12 mouse cellular contexts compared by ENCODE assay signal in genomic region chrX:166162773-166163172, GRCm38 (mm10). TPM values are rescaled to one million over a fixed set of nuclear protein-coding genes. Genes with fewer than 3 reads are reported as not detected.
DNase-seq lines count a peak whose midpoint lies in the region; ATAC-seq and TF ChIP-seq lines count a peak whose summit lies in the region.
"Had no signal": no experiment of that assay in that cellular context is flagged by ENCODE, and none has a peak within 500 bp of the region (broad histone marks: within the 10 kb centered on the region; RNA-seq: fewer than 3 reads in every experiment).

No protein-coding gene starts in this region.

- in situ Hi-C loops in Patski (cut with MboI; ENCODE audit: low pct_unique_long_range_greater_than_20kb): loop anchor here (10.0 to 25.0 kb wide), 2 partner anchors 975 to 1072 kb away; no protein-coding TSS in a partner anchor

- DNase-seq in hindbrain, postnatal 0 days (ENCODE audit: low spot score): peak; percentile 47
- no peak for DNase-seq in hindbrain, embryonic 10.5 days (ENCODE audit: low spot score)
- peak; percentile 55 for DNase-seq in midbrain, embryonic 14.5 days
- no peak for DNase-seq in Patski (ENCODE audit: low read depth, low spot score)
- peak; percentile 36 for DNase-seq in splenic B cell, adult 2 months (ENCODE audit: low read depth, low spot score)
- no peak for DNase-seq in kidney, adult 11 months
- DNase-seq: adrenal gland, adult 8-10 months; cerebellum, adult 11 months; liver, embryonic 13.5 days had no signal

- no peaks in the 10 kb centered on the region for H3K9me3 ChIP-seq in hindbrain, postnatal 0 days (ENCODE audit: low read length)
- H3K9me3 ChIP-seq in hindbrain, embryonic 10.5 days: no peaks in the 10 kb centered on the region
- H3K9me3 ChIP-seq in midbrain, embryonic 14.5 days (ENCODE audit: control insufficient read depth, low read length): no peaks in the 10 kb centered on the region
- H3K9me3 ChIP-seq in midbrain, embryonic 16.5 days (replicated peaks; ENCODE audit: control insufficient read depth, low read length, poor library complexity, severe bottlenecking): no peaks in the 10 kb centered on the region
- H3K9me3 ChIP-seq: embryonic facial prominence, embryonic 13.5 days; liver, embryonic 13.5 days; stomach, embryonic 15.5 days had no signal

- POLR2A ChIA-PET in Patski (lab: Charles Lee): no interaction called here

- ATAC-seq in hindbrain, postnatal 0 days: no peak
- ATAC-seq in midbrain, embryonic 14.5 days (ENCODE audit: low FRiP score, low TSS enrichment): no peak; the same call in 1 of the 2 replicates
- ATAC-seq in midbrain, embryonic 16.5 days: no peak
- ATAC-seq in Patski: no peak

- no peaks in the 10 kb centered on the region for H3K36me3 ChIP-seq in hindbrain, postnatal 0 days (ENCODE audit: insufficient read depth, low read length)
- H3K36me3 ChIP-seq in hindbrain, embryonic 10.5 days: no peaks in the 10 kb centered on the region
- no peaks in the 10 kb centered on the region for H3K36me3 ChIP-seq in midbrain, embryonic 14.5 days (ENCODE audit: control insufficient read depth, insufficient read depth, low read length)
- H3K36me3 ChIP-seq in midbrain, embryonic 16.5 days (ENCODE audit: control insufficient read depth, insufficient read depth, low read length): no peaks in the 10 kb centered on the region
- no peaks in the 10 kb centered on the region for H3K36me3 ChIP-seq in splenic B cell, adult 2 months (ENCODE audit: control insufficient read depth, insufficient read depth, low read length, poor library complexity, severe bottlenecking)
- H3K36me3 ChIP-seq: embryonic facial prominence, embryonic 13.5 days; liver, embryonic 13.5 days; stomach, embryonic 15.5 days had no signal

- CTCF ChIA-PET in Patski (lab: Charles Lee): interaction anchor here (0.7 kb wide), 1 partner anchor 1709 kb away, joined by 3 read pairs; no protein-coding TSS in a partner anchor

- no peaks in the 10 kb centered on the region for H3K4me1 ChIP-seq in hindbrain, postnatal 0 days (ENCODE audit: insufficient read depth, low read length)
- H3K4me1 ChIP-seq in hindbrain, embryonic 10.5 days (replicated peaks): no peaks in the 10 kb centered on the region
- H3K4me1 ChIP-seq in midbrain, embryonic 14.5 days (ENCODE audit: control insufficient read depth, insufficient read depth, low read length): no peaks in the 10 kb centered on the region
- no peaks in the 10 kb centered on the region for H3K4me1 ChIP-seq in midbrain, embryonic 16.5 days (ENCODE audit: control insufficient read depth, insufficient read depth, low read length)
- H3K4me1 ChIP-seq: embryonic facial prominence, embryonic 13.5 days; stomach, embryonic 15.5 days had no signal

- H3K9ac ChIP-seq in hindbrain, postnatal 0 days (replicated peaks; ENCODE audit: low read length): no peak overlapping the region
- no peak overlapping the region for H3K9ac ChIP-seq in midbrain, embryonic 14.5 days (replicated peaks; ENCODE audit: low read length)
- no peak overlapping the region for H3K9ac ChIP-seq in midbrain, embryonic 16.5 days (ENCODE audit: low read depth, low read length)
- H3K9ac ChIP-seq: embryonic facial prominence, embryonic 13.5 days; liver, embryonic 13.5 days; stomach, embryonic 15.5 days had no signal

- 61% methylated on average over 4 of the region's 4 CpGs for WGBS in hindbrain, postnatal 0 days
- WGBS in hindbrain, embryonic 10.5 days: 79% methylated on average over 4 of the region's 4 CpGs
- 66% methylated on average over 4 of the region's 4 CpGs for WGBS in midbrain, embryonic 14.5 days
- 53% methylated on average over 4 of the region's 4 CpGs for WGBS in midbrain, embryonic 16.5 days

- no peak overlapping the region for H3K4me2 ChIP-seq in hindbrain, postnatal 0 days (ENCODE audit: low read depth, low read length)
- H3K4me2 ChIP-seq in midbrain, embryonic 14.5 days (ENCODE audit: low read length): no peak overlapping the region
- H3K4me2 ChIP-seq in midbrain, embryonic 16.5 days (ENCODE audit: low read length): no peak overlapping the region
- H3K4me2 ChIP-seq: embryonic facial prominence, embryonic 13.5 days; liver, embryonic 13.5 days; stomach, embryonic 15.5 days had no signal

- H3K27me3 ChIP-seq in hindbrain, postnatal 0 days (ENCODE audit: insufficient read depth, low read length): no peaks in the 10 kb centered on the region
- peaks cover 20% of the 10 kb centered on the region; the same call in 1 of the 2 replicates for H3K27me3 ChIP-seq in hindbrain, embryonic 10.5 days (ENCODE audit: insufficient read depth, poor library complexity, severe bottlenecking)
- no peaks in the 10 kb centered on the region for H3K27me3 ChIP-seq in midbrain, embryonic 14.5 days (ENCODE audit: control insufficient read depth, insufficient read depth, low read length)
- no peaks in the 10 kb centered on the region for H3K27me3 ChIP-seq in midbrain, embryonic 16.5 days (ENCODE audit: control insufficient read depth, insufficient read depth, low read depth, low read length)
- H3K27me3 ChIP-seq in Patski: peaks cover 12% of the 10 kb centered on the region
- H3K27me3 ChIP-seq in splenic B cell, adult 2 months (ENCODE audit: control insufficient read depth, insufficient read depth, low read length, poor library complexity, severe bottlenecking): no peaks in the 10 kb centered on the region
- H3K27me3 ChIP-seq: liver, embryonic 13.5 days; stomach, embryonic 15.5 days had no signal

- H3K4me3 ChIP-seq in hindbrain, postnatal 0 days (ENCODE audit: low read length): no peak overlapping the region
- H3K4me3 ChIP-seq in hindbrain, embryonic 10.5 days: no peak overlapping the region
- H3K4me3 ChIP-seq in midbrain, embryonic 14.5 days (replicated peaks; ENCODE audit: low read depth, low read length): no peak overlapping the region
- no peak overlapping the region for H3K4me3 ChIP-seq in midbrain, embryonic 16.5 days (ENCODE audit: low read depth, low read length)
- H3K4me3 ChIP-seq: embryonic facial prominence, embryonic 13.5 days; liver, embryonic 13.5 days; stomach, embryonic 15.5 days had no signal

- no peak overlapping the region for H3K27ac ChIP-seq in hindbrain, postnatal 0 days
- H3K27ac ChIP-seq in hindbrain, embryonic 10.5 days: no peak overlapping the region
- H3K27ac ChIP-seq in midbrain, embryonic 14.5 days (replicated peaks; ENCODE audit: low read depth, low read length): no peak overlapping the region
- H3K27ac ChIP-seq in midbrain, embryonic 16.5 days (ENCODE audit: low read length): no peak overlapping the region
- H3K27ac ChIP-seq: embryonic facial prominence, embryonic 13.5 days; liver, embryonic 13.5 days; stomach, embryonic 15.5 days had no signal

- TF ChIP-seq CTCF in hindbrain, postnatal 0 days (IDR thresholded peaks at IDR 0.05; ENCODE audit: low read depth): peak; percentile 53
- TF ChIP-seq CTCF in Patski (IDR thresholded peaks at IDR 0.05): peak; percentile 32

RNA-seq across cellular contexts. Expression of gene Gemin8, which starts 7.5 kb away (rescaled TPM):
- 4.9 and 10.0 TPM in 2 replicates for total RNA-seq in hindbrain, postnatal 0 days (2014; rRNA removed)
- 8.8 TPM in 2 replicates for polyA plus RNA-seq in hindbrain, postnatal 0 days (2015; fragmentation: Nextera tagmentation; extraction: Ambion mirVana)
- 20.2 and 20.6 TPM in 2 replicates for polyA plus RNA-seq in hindbrain, embryonic 10.5 days (2016; fragmentation: Nextera tagmentation; extraction: Ambion mirVana)
- 8.3 and 9.7 TPM in 2 replicates for polyA plus RNA-seq in midbrain, embryonic 14.5 days (2014; fragmentation: Nextera tagmentation; extraction: Ambion mirVana)
- 7.2 and 7.7 TPM in 2 replicates for polyA plus RNA-seq in midbrain, embryonic 16.5 days (2015; fragmentation: Nextera tagmentation; extraction: Ambion mirVana)
- polyA plus RNA-seq in Patski (2021): 13.0 TPM

Comparison
In these comparisons a context has a peak if more than half of its experiments do, and no peak if none do; other contexts are left out.
1. DNase-seq: peak in hindbrain, postnatal 0 days (single experiment), midbrain, embryonic 14.5 days (single experiment) and splenic B cell, adult 2 months (single experiment); none in hindbrain, embryonic 10.5 days (single experiment), Patski (single experiment) and kidney, adult 11 months (single experiment).